Mouse (Mus musculus): ENCODE results near the gene Gm21256.
"Not testable (repeated sequence)": the region's sequence is repeated elsewhere in the genome, so short reads cannot be mapped to it uniquely, and the experiment has no call there.

The Gm21256 gene

DNA sequence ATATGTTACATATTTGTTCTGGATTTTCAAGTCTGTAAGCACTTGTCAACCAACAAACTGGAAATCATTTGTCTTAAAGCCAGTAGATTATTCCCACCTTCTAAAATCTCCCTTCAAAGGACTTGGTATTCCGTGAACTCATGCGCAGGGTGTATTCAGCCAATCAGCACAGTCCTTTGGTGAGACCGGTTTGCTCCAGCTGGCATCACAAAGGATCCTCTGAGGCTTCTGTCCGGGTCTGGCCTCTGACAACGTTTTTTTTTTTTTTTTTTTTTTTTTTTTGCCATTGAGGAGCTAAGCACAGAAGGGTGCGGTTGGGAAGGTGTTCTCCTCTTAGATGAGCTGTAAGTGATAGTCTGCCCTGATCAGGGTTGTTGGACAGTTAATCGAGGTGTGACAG is at the start of gene Gm21256:
TSS of gene Gm21256 (plus strand) at position 301 of the 400 bp plus-strand sequence.
- DNase-seq (ENCODE audit: low read depth), result not testable (repeated sequence)
